Mouse (Mus musculus): ENCODE measurements at regions not wholly inside any gene's neighbourhood (a gene's known extent, or its start where the extent isn't known, plus 50 kb on each side); places are given as distances from the start of the nearest gene placed in this dataset.
A peak's percentile ranks its signal among the peaks of the same experiment; 100 is the strongest.

DNA sequence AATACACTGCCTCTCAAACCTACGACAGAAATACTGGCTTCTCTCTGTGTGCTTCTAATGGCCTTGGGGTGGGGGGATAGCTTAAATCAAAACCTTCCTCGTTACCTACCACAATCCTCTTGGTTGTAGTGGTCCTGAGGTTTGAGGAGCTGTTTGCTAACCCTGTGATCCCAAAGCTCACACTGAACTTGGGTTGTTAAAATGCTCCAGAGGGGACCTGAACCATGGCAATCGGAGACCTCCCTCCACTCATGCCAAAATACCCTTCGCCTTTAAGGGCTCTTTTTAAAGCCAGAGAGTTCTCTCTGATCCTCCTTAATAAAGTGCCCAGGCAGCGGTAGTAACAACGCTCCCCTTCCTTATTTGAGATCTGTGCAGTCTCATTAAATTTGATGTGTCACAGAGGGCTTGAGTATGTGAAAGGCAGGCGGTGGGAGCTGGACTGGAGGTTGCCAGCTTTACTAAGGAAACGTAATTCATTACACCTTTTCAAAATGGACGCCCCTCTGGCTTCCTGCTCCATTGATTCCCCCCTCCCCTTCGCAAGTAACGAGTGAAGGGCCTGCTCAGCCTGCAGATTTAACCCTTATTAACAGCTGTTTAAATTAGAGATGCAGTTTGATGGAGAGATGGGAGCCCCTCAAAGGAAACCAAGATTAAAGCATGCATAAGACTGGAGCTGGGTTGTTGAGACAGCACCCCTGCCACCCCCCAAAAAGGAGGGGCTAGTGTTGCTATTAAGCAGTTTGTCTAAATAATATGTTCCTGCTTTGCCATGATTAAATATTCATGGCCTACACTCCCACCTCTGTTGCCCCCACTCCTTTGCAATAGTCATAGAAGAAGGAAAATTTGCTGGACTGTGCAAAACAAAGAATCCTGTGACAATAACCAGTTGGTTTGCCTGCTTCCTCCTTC lies 289.4 kb downstream of the Sorl1 start:
- DNase-seq = no peak
- intact Hi-C loops (cut with DNase I) = no loop called here

- DNase-seq = no peak
- intact Hi-C loops (cut with DNase I) = no loop called here
These were observed 290.7 kb downstream of the Sorl1 start for GRCm38 (mm10) chr9:41833408-41833807.

DNA sequence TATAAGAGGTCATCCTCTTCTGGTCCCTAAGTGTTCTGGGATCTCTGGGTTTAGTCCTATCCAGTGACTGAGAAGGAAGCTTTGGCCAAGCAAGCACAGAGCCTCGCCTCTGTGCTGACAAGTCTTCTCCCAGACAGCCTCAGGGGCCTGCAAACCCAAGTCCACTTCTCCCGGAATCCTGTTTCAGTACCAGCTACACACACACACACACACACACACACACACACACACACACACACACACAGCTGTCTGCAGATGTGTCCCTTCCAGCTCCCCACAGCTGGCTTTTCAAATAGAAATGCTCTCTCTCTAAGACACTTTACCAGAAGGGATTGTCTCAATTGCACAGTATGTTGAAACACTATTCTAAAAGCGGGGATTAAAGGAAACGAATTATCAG lies 296.7 kb downstream of the Sorl1 start:
- intact Hi-C loops (cut with DNase I) = no loop called here
- DNase-seq = peak; percentile 48 to 62

GRCm38 (mm10) chr9:41821401-41821800 lies 302.7 kb downstream of the Sorl1 start:
- intact Hi-C loops (cut with DNase I) = no loop called here
- DNase-seq = no peak

DNA sequence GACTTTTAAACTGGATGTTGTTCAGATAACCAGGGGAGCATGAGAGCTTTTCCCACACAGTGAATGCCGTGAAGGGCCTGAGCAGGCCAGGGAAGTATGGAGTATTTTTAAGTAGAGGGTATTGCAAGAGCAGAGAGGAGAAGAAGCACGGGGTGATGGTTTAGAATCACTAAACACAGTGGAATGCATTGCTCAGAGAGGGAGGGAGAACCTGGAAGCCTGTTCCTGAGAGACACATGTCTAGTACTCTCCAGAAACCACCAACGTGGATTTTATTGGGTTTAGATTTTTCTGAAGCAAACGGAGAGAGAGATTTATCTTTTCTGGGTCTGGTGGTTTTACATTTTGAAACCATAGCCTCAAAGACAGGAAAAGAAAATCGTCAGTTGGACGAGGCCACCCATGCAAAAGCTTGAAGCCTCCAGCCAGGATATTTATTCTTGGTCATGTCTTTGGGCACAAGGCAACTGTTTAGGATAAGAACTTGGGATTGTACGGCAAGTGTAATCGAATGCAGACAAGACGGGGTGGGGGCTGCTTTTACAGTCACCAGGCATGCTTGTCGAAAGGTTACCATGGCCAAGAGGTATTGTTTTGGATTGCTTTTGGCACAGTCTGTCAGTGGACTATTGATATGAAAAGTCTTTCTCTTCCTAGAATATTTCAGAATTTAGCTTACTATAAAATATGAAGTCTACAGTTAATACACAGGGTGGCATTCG lies 306.2 kb downstream of the Sorl1 start:
- intact Hi-C loops (cut with DNase I) = no loop called here
- DNase-seq = no peak

DNA sequence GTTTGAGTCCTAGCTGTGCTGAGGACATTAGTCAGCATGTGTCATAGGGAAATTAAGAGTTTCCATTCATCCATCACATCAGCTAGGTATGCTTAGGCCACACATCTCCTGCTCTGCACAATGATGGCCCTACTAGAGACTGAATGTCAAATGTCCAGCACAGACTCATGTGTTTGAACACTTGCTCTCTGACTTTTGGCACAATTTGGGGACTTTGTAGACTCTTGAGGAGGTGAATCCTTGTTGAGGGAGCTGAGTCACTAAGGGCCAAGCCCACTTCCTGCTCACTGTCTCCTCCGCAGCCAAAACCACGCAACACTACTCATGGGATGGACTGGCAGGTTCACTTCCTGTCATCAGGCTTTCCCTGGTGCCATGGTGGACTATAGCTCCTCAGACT lies 308.2 kb downstream of the Sorl1 start:
- intact Hi-C loops (cut with DNase I) = no loop called here
- DNase-seq = no peak

DNA sequence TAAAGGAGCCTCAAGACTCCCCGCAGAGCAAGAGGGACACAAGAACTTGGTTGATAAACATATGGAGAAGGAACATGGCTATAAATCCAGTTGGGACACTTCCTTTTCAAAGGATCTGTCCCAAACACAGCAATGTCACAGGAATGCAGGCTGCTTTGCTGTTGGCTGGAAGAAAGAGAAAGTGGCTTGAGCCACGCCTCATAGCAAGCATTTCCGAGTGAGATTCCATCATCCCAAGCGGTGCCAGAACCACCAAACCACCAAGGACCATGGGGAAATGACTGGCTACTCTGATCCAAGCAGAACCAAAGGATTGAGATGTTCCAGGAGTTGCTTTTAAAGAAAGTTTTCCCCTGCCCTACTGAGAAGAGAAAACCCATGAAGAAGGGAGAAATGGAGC lies 314.8 kb downstream of the Sorl1 start:
- DNase-seq = peak in 1 of 2 experiments; percentile 45
- intact Hi-C loops (cut with DNase I) = no loop called here

DNA sequence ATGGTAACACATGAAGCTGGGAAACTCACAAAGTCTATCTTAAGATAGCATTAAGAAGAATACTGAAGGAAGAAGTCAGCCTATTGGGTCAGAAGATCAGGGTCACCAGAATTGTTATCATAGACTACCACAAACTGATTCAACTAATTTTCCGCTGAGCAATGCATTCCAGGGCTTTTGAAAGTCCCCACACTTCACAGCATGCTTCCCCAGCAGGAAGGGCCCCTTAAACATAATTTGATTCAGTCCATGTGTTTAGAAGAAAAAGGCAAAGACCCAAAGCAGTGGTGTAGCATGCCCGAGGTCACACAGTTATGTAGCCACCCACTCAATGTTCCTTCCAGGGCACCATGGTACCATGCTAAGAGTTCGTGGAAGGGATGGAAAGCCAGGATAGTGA lies 315.3 kb downstream of the Sorl1 start:
- intact Hi-C loops (cut with DNase I) = no loop called here

DNA sequence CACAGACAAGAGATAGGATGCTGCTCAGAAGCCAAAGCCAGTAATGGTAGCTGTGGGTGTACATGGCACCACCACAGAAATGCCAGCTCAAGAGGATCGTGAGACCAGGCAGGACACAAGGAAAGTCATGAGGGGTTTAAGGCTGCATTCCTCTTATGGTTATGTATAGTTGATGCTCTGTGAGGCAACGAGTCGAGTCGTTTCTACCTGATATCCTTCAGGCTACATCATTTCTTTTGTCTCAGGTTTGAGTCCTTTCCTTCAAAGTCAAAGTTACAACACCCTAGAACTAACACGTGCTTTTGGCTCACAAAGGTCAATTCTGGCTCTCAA lies 317.8 kb downstream of the Sorl1 start:
- no peak for DNase-seq
- intact Hi-C loops (cut with DNase I) = no loop called here

More for the DNA sequence above, 315.3 kb downstream of the Sorl1 start:
- no peak for DNase-seq

- DNase-seq = no peak
- intact Hi-C loops (cut with DNase I) = no loop called here
These were observed 318.4 kb downstream of the Sorl1 start for GRCm38 (mm10) chr9:41805491-41806288.

GRCm38 (mm10) chr9:41804711-41805331 lies 319.3 kb downstream of the Sorl1 start:
- intact Hi-C loops (cut with DNase I) = no loop called here
- DNase-seq = no peak

- intact Hi-C loops (cut with DNase I) = no loop called here
- no peak for DNase-seq
These were observed 320.2 kb downstream of the Sorl1 start for GRCm38 (mm10) chr9:41803680-41804460.

- intact Hi-C loops (cut with DNase I) = no loop called here
- no peak for DNase-seq
These were observed 322.7 kb downstream of the Sorl1 start for GRCm38 (mm10) chr9:41801376-41801775.

GRCm38 (mm10) chr9:41792830-41793213 lies 331.3 kb downstream of the Sorl1 start:
- intact Hi-C loops (cut with DNase I) = no loop called here
- no peak for DNase-seq

GRCm38 (mm10) chr9:41792173-41792829 lies 331.8 kb downstream of the Sorl1 start:
- DNase-seq = no peak
- intact Hi-C loops (cut with DNase I) = no loop called here

GRCm38 (mm10) chr9:41791501-41792172 lies 332.5 kb downstream of the Sorl1 start:
- intact Hi-C loops (cut with DNase I) = no loop called here
- no peak for DNase-seq

DNA sequence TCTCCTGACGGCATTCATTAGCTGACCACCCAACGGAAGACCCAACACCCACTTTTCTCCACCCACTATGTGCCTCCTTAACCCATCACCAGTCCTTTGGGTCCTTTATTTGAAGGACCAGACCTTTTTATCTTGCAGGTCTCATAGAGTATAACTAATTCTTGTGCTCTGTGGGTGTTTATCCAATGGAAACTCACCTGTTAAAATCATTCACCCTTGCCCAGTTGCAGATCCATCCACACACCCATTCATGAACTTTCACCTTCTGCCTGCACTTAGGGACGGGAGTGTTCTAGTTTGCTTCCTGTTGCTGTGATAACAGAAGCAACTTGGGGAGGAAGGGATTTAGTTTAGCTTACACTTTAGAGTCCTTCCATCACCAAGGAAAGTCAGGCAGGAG lies 339.0 kb downstream of the Sorl1 start:
- intact Hi-C loops (cut with DNase I) = no loop called here
- DNase-seq = no peak

DNA sequence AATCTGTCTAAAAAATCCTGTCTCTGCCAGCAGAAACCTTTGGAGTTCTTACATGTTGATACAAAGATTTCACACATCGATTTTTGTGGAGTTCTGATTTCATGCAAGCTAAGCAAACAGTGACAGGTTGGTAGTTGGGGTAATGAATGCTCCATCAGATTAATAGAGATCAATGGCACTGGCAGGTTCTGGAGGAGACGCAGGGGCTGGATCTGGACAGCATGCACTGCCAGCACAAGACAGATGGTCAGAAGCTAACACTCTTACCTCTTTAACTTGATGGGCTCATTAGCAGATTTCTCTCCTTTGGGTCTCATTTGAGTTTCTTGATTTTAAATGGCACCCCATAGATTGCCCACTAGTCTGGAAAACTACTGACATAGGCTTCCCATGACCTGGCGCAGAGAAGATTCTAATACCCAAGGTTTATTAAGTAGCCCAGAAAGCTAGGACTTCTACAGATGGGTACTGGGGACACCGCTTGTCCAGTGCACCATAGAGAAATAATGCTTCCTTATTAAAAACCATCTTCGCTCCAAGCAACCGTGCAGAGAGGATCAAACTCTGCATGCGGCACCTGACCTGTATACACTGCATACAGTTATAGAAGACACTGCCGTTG lies 351.7 kb downstream of the Sorl1 start:
- no peak for DNase-seq
- intact Hi-C loops (cut with DNase I) = no loop called here

GRCm38 (mm10) chr9:41771276-41771675 lies 352.8 kb downstream of the Sorl1 start:
- intact Hi-C loops (cut with DNase I) = no loop called here

More at GRCm38 (mm10) chr9:41771276-41771675, 352.8 kb downstream of the Sorl1 start:
- DNase-seq = no peak

All from heart, postnatal 10 days (tissue).